Mouse (Mus musculus) ES-E14 (cell line): Measurements from ENCODE around the gene Ccdc62.

ENCODE experiments used
- CHD2 ChIP-seq: IDR thresholded peaks from 2 replicates; pipeline ENCODE4 v1.6.1; 2014; ENCODE audit warnings: mild to moderate bottlenecking, low read depth, low read length, inconsistent platforms
- MAFK ChIP-seq: IDR thresholded peaks from 2 replicates; pipeline ENCODE4 v1.6.1; 2014; ENCODE audit warnings: mild to moderate bottlenecking, low read depth, low read length, inconsistent platforms; ENCODE audit not compliant: insufficient read depth

GRCm38 (mm10) chr5:123980521-123981249 is 50.2 kb downstream of the Ccdc62 start:
- TF ChIP-seq MAFK (no peak), CHD2 (no peak)
